Mouse (Mus musculus) megakaryocyte-erythroid progenitor cell, adult 5 weeks (primary cell): ENCODE results near the gene Sik3. TPM values are rescaled to one million over a fixed set of nuclear protein-coding genes. Genes with fewer than 3 reads are reported as not detected.

Source experiments
- polyA plus RNA-seq: library from polyadenylated mRNA; stranded (reverse); fragments of >175 nt; gene quantifications from 2 replicates; pipeline ENCODE4 v1.2.3, GENCODE M21; 2012

Gene Sik3
- polyA plus RNA-seq, result 21.0 and 25.5 TPM in 2 replicates

DNA sequence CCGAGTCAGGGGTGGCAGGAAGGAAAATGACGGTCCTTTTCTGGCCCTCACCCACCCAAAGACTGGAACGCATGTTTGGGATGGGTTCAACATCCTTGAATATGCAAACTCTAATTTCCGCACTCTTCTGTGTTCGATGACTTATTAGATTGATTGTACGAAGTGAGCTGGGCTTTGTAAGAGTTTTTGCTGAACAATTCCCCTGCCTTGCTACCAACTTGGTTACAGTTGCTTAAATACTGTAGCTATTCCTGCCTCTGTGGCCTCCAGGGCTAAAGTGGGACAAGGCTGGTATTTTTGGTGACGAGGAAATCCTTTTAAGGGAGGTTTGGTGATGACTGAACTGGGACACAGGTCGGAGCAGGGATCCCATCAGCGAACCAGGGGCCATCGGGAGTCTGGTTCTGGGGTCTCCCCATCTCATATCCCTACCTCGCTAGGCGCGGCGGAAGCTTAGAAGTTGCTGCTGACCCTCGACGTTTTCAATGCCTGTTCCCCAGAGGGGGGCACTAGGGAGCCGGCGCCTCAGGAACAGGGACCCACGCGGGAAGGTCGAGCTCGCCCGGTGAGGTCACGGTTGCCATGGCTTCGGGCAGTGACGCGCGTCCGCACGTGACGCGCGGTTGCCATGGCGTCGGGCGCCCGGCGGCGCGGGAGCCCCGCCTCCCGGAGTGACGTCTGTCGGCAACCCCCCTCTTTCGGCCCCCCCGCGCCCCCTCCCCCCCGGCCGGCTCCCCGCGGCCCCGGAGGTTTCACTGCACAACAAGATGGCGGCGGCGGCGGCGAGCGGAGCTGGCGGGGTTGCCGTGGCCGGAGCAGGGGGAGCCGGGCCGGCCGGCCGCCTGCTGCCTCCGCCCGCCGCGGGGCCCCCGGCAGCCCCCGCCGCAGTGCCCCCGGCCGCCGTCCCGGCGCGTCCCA is at the start of gene Sik3, which contains the start of gene Pafah1b2:
TSS of gene Sik3 (plus strand) at position 730 of the 918 bp plus-strand sequence.
TSS of gene Pafah1b2 (minus strand) at position 600 of the 918 bp plus-strand sequence.

GRCm38 (mm10) chr9:46228491-46228890 is 215.9 kb downstream of the Sik3 start, which contains the start of gene Apoa1:
Apoa1 (plus strand) TSS chr9:46228580.

GRCm38 (mm10) chr9:46235596-46235648 is 222.8 kb downstream of the Sik3 start, which contains the start of gene Apoc3:
Apoc3 (minus strand) TSS chr9:46235636.

DNA sequence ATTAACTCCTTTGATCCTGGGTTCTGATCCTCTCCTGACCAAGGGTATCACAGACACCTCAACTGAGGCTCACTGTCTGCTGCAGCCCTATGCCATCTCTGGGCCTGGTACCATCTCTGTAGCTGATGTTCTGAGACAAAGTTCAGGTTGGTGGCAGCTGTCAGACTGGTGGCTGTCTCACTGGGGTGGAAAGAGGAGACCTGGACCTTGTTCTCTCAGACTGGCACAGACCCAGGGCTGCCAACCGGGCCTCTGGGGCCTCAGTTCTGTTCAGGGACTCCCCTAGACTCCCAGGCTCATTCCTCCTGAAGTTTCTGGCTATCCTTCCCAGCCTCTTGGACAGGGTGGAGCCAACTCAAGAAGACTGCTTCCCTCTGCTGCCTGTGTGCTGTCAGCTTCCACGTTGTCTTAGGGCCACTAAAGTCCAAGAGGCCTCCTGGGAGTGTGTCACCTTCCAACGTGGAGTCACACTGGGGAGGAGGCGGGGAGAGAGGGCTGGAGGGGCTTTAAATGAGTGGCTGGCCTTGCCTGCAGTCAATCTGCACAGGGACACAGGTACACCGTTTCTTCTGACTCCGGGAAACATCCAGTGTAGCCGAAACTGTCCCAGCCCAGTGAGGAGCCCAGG is 228.0 kb downstream of the Sik3 start, which contains the start of gene Apoa4:
TSS of gene Apoa4 (plus strand) at position 171 of the 628 bp plus-strand sequence.

DNA sequence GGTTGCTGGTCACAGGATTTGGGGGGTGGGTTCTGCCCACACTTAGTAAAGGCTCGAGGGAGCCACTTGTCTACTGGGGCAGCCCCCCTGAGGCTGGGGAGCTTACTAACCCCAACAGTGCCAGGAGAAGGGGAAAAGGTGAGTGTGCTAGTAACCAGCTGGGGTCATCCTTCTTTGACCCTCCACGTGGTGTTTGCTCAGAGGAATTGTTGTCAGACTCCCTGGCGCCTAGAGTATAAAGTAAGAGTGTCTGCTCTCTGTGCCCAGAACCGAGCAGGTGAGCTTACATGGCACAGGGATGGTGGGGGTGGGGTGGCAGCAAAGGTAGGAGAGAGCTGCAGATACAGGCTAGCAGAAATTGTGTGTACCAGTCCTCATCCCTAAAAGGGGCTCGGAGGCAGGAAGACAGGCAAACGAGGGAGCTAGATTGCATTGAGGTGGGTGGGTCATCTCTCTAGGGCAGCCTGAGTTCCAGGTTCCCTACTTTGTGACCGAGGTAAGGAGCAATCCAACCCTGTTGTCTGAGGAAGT is 255.8 kb downstream of the Sik3 start, which contains the start of gene Apoa5:
TSS of gene Apoa5 (plus strand) at position 291 of the 531 bp plus-strand sequence.

DNA sequence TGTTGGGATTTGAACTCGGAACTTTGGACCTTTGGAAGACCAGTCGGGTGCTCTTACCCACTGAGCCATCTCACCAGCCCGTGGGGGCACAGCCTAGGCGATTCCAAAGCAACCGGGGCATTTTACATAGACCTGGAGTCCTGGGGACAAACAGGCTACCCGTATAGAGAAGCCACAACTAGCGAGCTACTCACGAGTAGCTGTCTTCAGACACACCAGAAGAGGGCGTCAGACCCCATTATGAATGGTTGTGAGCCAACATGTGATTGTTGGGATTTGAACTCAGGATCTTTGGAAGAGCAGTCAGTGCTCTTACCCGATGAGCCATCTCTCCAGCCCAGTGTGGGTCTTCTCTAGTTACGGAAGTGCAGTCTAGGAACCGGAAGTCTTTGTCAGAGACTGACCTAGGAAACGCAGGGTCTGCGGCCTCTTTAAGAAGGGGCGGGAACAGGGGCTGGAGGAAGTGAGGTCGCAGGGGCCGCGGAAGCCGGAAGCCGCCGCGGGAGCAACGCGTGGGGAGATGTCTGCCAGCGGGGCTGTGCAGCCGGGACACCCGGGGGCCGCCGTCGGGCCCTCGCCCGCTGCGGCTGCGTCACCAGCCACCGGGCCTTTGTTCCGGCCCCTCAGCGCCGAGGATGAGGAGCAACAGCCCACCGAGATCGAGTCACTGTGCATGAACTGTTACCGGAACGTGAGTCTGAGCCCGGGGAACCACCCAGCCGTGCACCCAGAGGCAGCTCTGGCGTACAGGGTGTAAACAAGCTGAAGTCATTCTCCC is 260.2 kb downstream of the Sik3 start, which contains the start of gene Zpr1:
TSS of gene Zpr1 (plus strand) at position 388 of the 778 bp plus-strand sequence.

Other genes starting within 250 kb of the Sik3 start
- gene Cep164, start 184.1 kb upstream of the Sik3 start, polyA plus RNA-seq, result 60.4 and 71.0 TPM in 2 replicates
- gene Bace1, start 174.2 kb upstream of the Sik3 start, polyA plus RNA-seq, result 20.6 and 33.6 TPM in 2 replicates
- 10.4 and 12.6 TPM in 2 replicates for gene Pcsk7, start 106.3 kb upstream of the Sik3 start, polyA plus RNA-seq
- 13.4 and 14.2 TPM in 2 replicates for gene Rnf214, start 105.9 kb upstream of the Sik3 start, polyA plus RNA-seq
- 0.24 and 0.34 TPM in 2 replicates for gene Tagln, start 76.8 kb upstream of the Sik3 start, polyA plus RNA-seq
- 63.1 and 63.3 TPM in 2 replicates for gene Sidt2, start 57.6 kb upstream of the Sik3 start, polyA plus RNA-seq
- 93.9 and 102 TPM in 2 replicates for gene Pafah1b2, start 130 bp upstream of the Sik3 start, polyA plus RNA-seq
- gene Apoa1, start 215.8 kb downstream of the Sik3 start, polyA plus RNA-seq, result 0.12 and 0.29 TPM in 2 replicates
- gene Apoc3, start 222.8 kb downstream of the Sik3 start, polyA plus RNA-seq, result not detected in 2 replicates
- gene Apoa4, start 227.9 kb downstream of the Sik3 start, polyA plus RNA-seq, result not detected in 2 replicates